ENCODE assay signal across 1 mouse cellular context in genomic region chr9:21351702-21352377, GRCm38 (mm10).
TF ChIP-seq lines count a peak whose summit lies in the region.

No protein-coding gene starts in this region.

TF ChIP-seq in MEL, 35 proteins besides CTCF, POLR2A, EP300 and RAD21 (continued from another document):
- TF ChIP-seq ZNF384 (IDR thresholded peaks at IDR 0.05; ENCODE audit: low read depth, low read length), result peak; percentile 98
- TF ChIP-seq MAZ (IDR thresholded peaks at IDR 0.05; ENCODE audit: low read depth, low read length), result 0 out of 2 replicates have a peak, but pooled peaks have one; percentile 36
- 0 out of 2 replicates have a peak, but pooled peaks have one; percentile 26 for TF ChIP-seq E2F4 (IDR thresholded peaks at IDR 0.05; ENCODE audit: borderline replicate concordance, low read depth, low read length)
- no peak for TF ChIP-seq SIN3A (IDR thresholded peaks at IDR 0.05; ENCODE audit: low read length)
- 0 out of 2 replicates have a peak, but pooled peaks have one; percentile 7 for TF ChIP-seq JUND (IDR thresholded peaks at IDR 0.05; ENCODE audit: low read depth, low read length)
- no peak for TF ChIP-seq ZKSCAN1 (IDR thresholded peaks at IDR 0.05; ENCODE audit: low read depth, low read length)
- peak; percentile 98 for TF ChIP-seq CHD1 (IDR thresholded peaks at IDR 0.05; ENCODE audit: low read depth, low read length)
- peak; percentile 57; the same call in 1 of the 2 replicates for TF ChIP-seq RCOR1 (IDR thresholded peaks at IDR 0.05; ENCODE audit: low read depth, low read length)
